Mouse (Mus musculus): ENCODE data around the gene Sept11.

The Sept11 gene

GRCm38 (mm10) chr5:93126930-93127562 is 33.8 kb downstream of the Sept11 start:
- DNase-seq (ENCODE audit: low spot score) = no peak

- DNase-seq (ENCODE audit: low spot score) = peak; percentile 77
Observed at GRCm38 (mm10) chr5:93127722-93128121, 34.5 kb downstream of the Sept11 start.

GRCm38 (mm10) chr5:93128765-93129164 is 35.5 kb downstream of the Sept11 start:
- DNase-seq (ENCODE audit: low spot score) = no peak

GRCm38 (mm10) chr5:93129953-93130352 is 36.7 kb downstream of the Sept11 start:
- DNase-seq (ENCODE audit: low spot score) = no peak

- DNase-seq (ENCODE audit: low spot score) = no peak
Observed at GRCm38 (mm10) chr5:93131401-93131800, 38.2 kb downstream of the Sept11 start.

- DNase-seq (ENCODE audit: low spot score) = no peak
Observed at GRCm38 (mm10) chr5:93133445-93134244, 40.4 kb downstream of the Sept11 start.

GRCm38 (mm10) chr5:93135368-93136107 is 42.3 kb downstream of the Sept11 start:
- no peak for DNase-seq (ENCODE audit: low spot score)

- DNase-seq (ENCODE audit: low spot score) = no peak
Observed at GRCm38 (mm10) chr5:93136956-93137586, 43.8 kb downstream of the Sept11 start.

- no peak for DNase-seq (ENCODE audit: low spot score)
Observed at GRCm38 (mm10) chr5:93139350-93139749, 46.1 kb downstream of the Sept11 start.

- no peak for DNase-seq (ENCODE audit: low spot score)
Observed at GRCm38 (mm10) chr5:93140747-93141146, 47.5 kb downstream of the Sept11 start.

- DNase-seq (ENCODE audit: low spot score) = no peak
Observed at GRCm38 (mm10) chr5:93143360-93144091, 50.3 kb downstream of the Sept11 start.

GRCm38 (mm10) chr5:93144874-93145273 is 51.6 kb downstream of the Sept11 start:
- DNase-seq (ENCODE audit: low spot score) = peak; percentile 76

GRCm38 (mm10) chr5:93145504-93145903 is 52.3 kb downstream of the Sept11 start:
- DNase-seq (ENCODE audit: low spot score) = no peak

GRCm38 (mm10) chr5:93149969-93150777 is 56.9 kb downstream of the Sept11 start:
- no peak for DNase-seq (ENCODE audit: low spot score)

GRCm38 (mm10) chr5:93151985-93152384 is 58.7 kb downstream of the Sept11 start:
- DNase-seq (ENCODE audit: low spot score) = no peak

GRCm38 (mm10) chr5:93152451-93152850 is 59.2 kb downstream of the Sept11 start:
- no peak for DNase-seq (ENCODE audit: low spot score)

GRCm38 (mm10) chr5:93154401-93154800 is 61.2 kb downstream of the Sept11 start:
- no peak for DNase-seq (ENCODE audit: low spot score)

GRCm38 (mm10) chr5:93163541-93163940 is 70.3 kb downstream of the Sept11 start:
- peak; percentile 76 for DNase-seq (ENCODE audit: low spot score)

GRCm38 (mm10) chr5:93167919-93168516 is 74.8 kb downstream of the Sept11 start:
- DNase-seq (ENCODE audit: low spot score) = peak; percentile 43

- DNase-seq (ENCODE audit: low spot score) = peak; percentile 31
Observed at GRCm38 (mm10) chr5:93168654-93169053, 75.4 kb downstream of the Sept11 start.

All from testis, postnatal 10 days (tissue).